8 mouse cellular contexts compared by ENCODE assay signal in genomic region chr3:66221243-66221611, GRCm38 (mm10). TPM values are rescaled to one million over a fixed set of nuclear protein-coding genes. Genes with fewer than 3 reads are reported as not detected.
DNase-seq lines count a peak whose midpoint lies in the region; ATAC-seq and TF ChIP-seq lines count a peak whose summit lies in the region.

No protein-coding gene starts in this region.

- peak overlapping the region; percentile 84 for H3K9ac ChIP-seq in embryonic facial prominence, embryonic 14.5 days (ENCODE audit: low read depth, low read length)
- H3K9ac ChIP-seq in limb, embryonic 14.5 days (ENCODE audit: low read depth, low read length, severe bottlenecking) = peak overlapping the region; percentile 73

- H3K27me3 ChIP-seq in cerebellum, adult 2 months (ENCODE audit: control insufficient read depth, insufficient read depth, low read length) = no peaks in the 10 kb centered on the region
- no peaks in the 10 kb centered on the region; the same call in 1 of the 2 replicates for H3K27me3 ChIP-seq in embryonic facial prominence, embryonic 14.5 days (replicated peaks; ENCODE audit: control insufficient read depth, insufficient read depth, low read length)
- no peaks in the 10 kb centered on the region for H3K27me3 ChIP-seq in limb, embryonic 14.5 days (ENCODE audit: control insufficient read depth, insufficient read depth, low read length)

- no peaks in the 10 kb centered on the region for H3K36me3 ChIP-seq in embryonic facial prominence, embryonic 14.5 days (ENCODE audit: control insufficient read depth, insufficient read depth, low read length)
- H3K36me3 ChIP-seq in limb, embryonic 14.5 days (ENCODE audit: control insufficient read depth, insufficient read depth, low read length) = peaks cover 9% of the 10 kb centered on the region

- peak; percentile 17 to 20 for DNase-seq in cerebellum, postnatal 10 days
- DNase-seq in cerebellum, adult 2 months = no peak
- peak; percentile 63 for DNase-seq in embryonic facial prominence, embryonic 14.5 days (ENCODE audit: low spot score)
- peak; percentile 49 for DNase-seq in heart, postnatal 4 days
- DNase-seq in limb, embryonic 14.5 days (ENCODE audit: low spot score) = peak; percentile 46

- no peaks in the 10 kb centered on the region for H3K9me3 ChIP-seq in embryonic facial prominence, embryonic 14.5 days (ENCODE audit: control insufficient read depth, low read length)
- H3K9me3 ChIP-seq in limb, embryonic 14.5 days (ENCODE audit: control insufficient read depth, low read length) = no peaks in the 10 kb centered on the region

- no peak overlapping the region for H3K4me3 ChIP-seq in cerebellum, adult 2 months (replicated peaks; ENCODE audit: insufficient read depth, low read depth, low read length)
- peak overlapping the region; percentile 67 for H3K4me3 ChIP-seq in embryonic facial prominence, embryonic 14.5 days (ENCODE audit: low read depth, low read length)
- H3K4me3 ChIP-seq in limb, embryonic 14.5 days (replicated peaks; ENCODE audit: low read length) = peak overlapping the region; percentile 51
- H3K4me3 ChIP-seq in olfactory bulb, adult 2 months (ENCODE audit: insufficient read depth, low read depth, low read length) = peak overlapping the region; percentile 49

- 7% methylated on average over 11 of the region's 11 CpGs for WGBS in cerebellum, adult 2 months
- WGBS in embryonic facial prominence, embryonic 14.5 days = 3% methylated on average over 11 of the region's 11 CpGs
- WGBS in limb, embryonic 14.5 days = under 1% methylated on average over 11 of the region's 11 CpGs
- 13% methylated on average over 11 of the region's 11 CpGs for WGBS in olfactory bulb, adult 2 months

- no peak for TF ChIP-seq CTCF in cerebellum, adult 2 months (IDR thresholded peaks at IDR 0.05; ENCODE audit: borderline replicate concordance, insufficient read depth, low read depth, low read length)
- no peak for TF ChIP-seq CTCF in olfactory bulb, adult 2 months (IDR thresholded peaks at IDR 0.05; ENCODE audit: insufficient read depth, low read depth, low read length)

- no peak for TF ChIP-seq POLR2A in cerebellum, adult 2 months (IDR thresholded peaks at IDR 0.05; ENCODE audit: borderline replicate concordance, insufficient read depth, low read length)
- no peak for TF ChIP-seq POLR2A in limb, embryonic 14.5 days (IDR thresholded peaks at IDR 0.05; ENCODE audit: borderline replicate concordance, extremely low read depth, insufficient read depth, insufficient read length)
- TF ChIP-seq POLR2A in olfactory bulb, adult 2 months (IDR thresholded peaks at IDR 0.05; ENCODE audit: insufficient read depth, low read depth, low read length) = no peak

- H3K4me1 ChIP-seq in cerebellum, adult 2 months (ENCODE audit: control insufficient read depth, insufficient read depth, low read length) = no peaks in the 10 kb centered on the region
- H3K4me1 ChIP-seq in embryonic facial prominence, embryonic 14.5 days (ENCODE audit: control insufficient read depth, insufficient read depth, low read length) = peaks cover 6% of the 10 kb centered on the region
- H3K4me1 ChIP-seq in limb, embryonic 14.5 days (ENCODE audit: control insufficient read depth, insufficient read depth, low read length) = peaks cover 11% of the 10 kb centered on the region; the same call in 1 of the 2 replicates
- H3K4me1 ChIP-seq in olfactory bulb, adult 2 months (ENCODE audit: control insufficient read depth, insufficient read depth, low read length) = peaks cover 6% of the 10 kb centered on the region

- ATAC-seq in embryonic facial prominence, embryonic 14.5 days (ENCODE audit: low read depth) = peak; percentile 35
- peak; percentile 54 for ATAC-seq in limb, embryonic 14.5 days (ENCODE audit: low FRiP score, low read depth)
- no peak for ATAC-seq in granulocyte monocyte progenitor cell, adult 5-6 weeks (replicated peaks; ENCODE audit: poor library complexity, severe bottlenecking)
- ATAC-seq in erythroid progenitor cell, adult 5-6 weeks (replicated peaks; ENCODE audit: low FRiP score, poor library complexity, severe bottlenecking) = no peak

- H3K27ac ChIP-seq in cerebellum, adult 2 months (ENCODE audit: insufficient read depth, low read length) = no peak overlapping the region
- peak overlapping the region; percentile 90 for H3K27ac ChIP-seq in embryonic facial prominence, embryonic 14.5 days (replicated peaks; ENCODE audit: low read depth, low read length)
- peak overlapping the region; percentile 92 for H3K27ac ChIP-seq in limb, embryonic 14.5 days (replicated peaks; ENCODE audit: low read depth, low read length)
- H3K27ac ChIP-seq in olfactory bulb, adult 2 months (ENCODE audit: insufficient read depth, low read depth, low read length) = no peak overlapping the region

- H3K4me2 ChIP-seq in embryonic facial prominence, embryonic 14.5 days (ENCODE audit: low read depth, low read length) = peak overlapping the region; percentile 96
- peak overlapping the region; percentile 97 for H3K4me2 ChIP-seq in limb, embryonic 14.5 days (replicated peaks; ENCODE audit: low read depth, low read length, severe bottlenecking)

RNA-seq across cellular contexts. Expression of gene Ptx3, which starts 1.5 kb away (rescaled TPM):
- polyA plus RNA-seq in cerebellum, adult 2 months (2012; rRNA removed) = 0.39 and 0.41 TPM in 2 replicates
- 26.1 and 28.9 TPM in 2 replicates for polyA plus RNA-seq in embryonic facial prominence, embryonic 14.5 days (2014; fragmentation: Nextera tagmentation; extraction: Ambion mirVana)
- total RNA-seq in heart, postnatal 4 days (2021) = 1 to 10 TPM; 3.7 to 4.3 TPM
- polyA plus RNA-seq in limb, embryonic 14.5 days (2012; rRNA removed) = 44.8 and 46.2 TPM in 2 replicates
- polyA plus RNA-seq in limb, embryonic 14.5 days (2014; fragmentation: Nextera tagmentation; extraction: Ambion mirVana) = 41.5 and 50.4 TPM in 2 replicates
- polyA plus RNA-seq in olfactory bulb, adult 2 months (2012; ENCODE audit: insufficient read depth, insufficient read length, low replicate concordance, missing spikeins) = not detected in 2 replicates
- not detected in 2 replicates for total RNA-seq in granulocyte monocyte progenitor cell, adult 5-6 weeks (2014; fragmentation: Nextera tagmentation)
- 0.39 TPM in 1 of 2 replicates, not detected in the other for total RNA-seq in granulocyte monocyte progenitor cell, adult 5-6 weeks (2017)
- not detected in 2 replicates for total RNA-seq in erythroid progenitor cell, adult 5-6 weeks (2015; ENCODE audit: low replicate concordance)
- total RNA-seq in erythroid progenitor cell, adult 5-6 weeks (2017; ENCODE audit: low replicate concordance) = not detected in 2 replicates

Comparison
In these comparisons a context has a peak if more than half of its experiments do, and no peak if none do; other contexts are left out.
1. DNase-seq: peak in cerebellum, postnatal 10 days (2 of 2), embryonic facial prominence, embryonic 14.5 days (single experiment), heart, postnatal 4 days (single experiment) and limb, embryonic 14.5 days (single experiment); none in cerebellum, adult 2 months (0 of 2).
2. H3K27ac ChIP-seq: peak in embryonic facial prominence, embryonic 14.5 days (single experiment) and limb, embryonic 14.5 days (single experiment); none in cerebellum, adult 2 months (single experiment) and olfactory bulb, adult 2 months (single experiment).
3. ATAC-seq: peak in embryonic facial prominence, embryonic 14.5 days (single experiment) and limb, embryonic 14.5 days (single experiment); none in granulocyte monocyte progenitor cell, adult 5-6 weeks (single experiment) and erythroid progenitor cell, adult 5-6 weeks (single experiment).
4. RNA of gene Ptx3, which starts 1.5 kb away (polyA plus RNA-seq): 41.5 to 50.4 TPM in limb, embryonic 14.5 days and 26.1 to 28.9 TPM in embryonic facial prominence, embryonic 14.5 days; 0.39 to 0.41 TPM in cerebellum, adult 2 months and not detected in olfactory bulb, adult 2 months; every median in the first group is over 10 times any median in the second.